Mouse (Mus musculus) limb, embryonic 14.5 days (tissue): ENCODE measurements at regions not wholly inside any gene's neighbourhood (a gene's known extent, or its start where the extent isn't known, plus 50 kb on each side); places are given as distances from the start of the nearest gene placed in this dataset.

Source experiments
- ATAC-seq: fragments of 200-750 bp; cut with Nextera tagmentation; 2 replicates; pipeline ENCODE4 v1.8.0; 2017; ENCODE audit warnings: low read depth, moderate number of reproducible peaks, moderate TSS enrichment; ENCODE audit not compliant: low FRiP score
- DNase-seq: peaks from one replicate; pipeline ENCODE4 v3.0.0-alpha.2; 2015; ENCODE audit warnings: low spot score
- H3K27ac ChIP-seq: fragments of 300-500 bp; sonication (generic); replicated peaks from 2 replicates; pipeline ENCODE4 v1.5.1; 2014; ENCODE audit warnings: low read depth, mild to moderate bottlenecking, low read length, moderate library complexity, mixed read lengths
- H3K27me3 ChIP-seq: fragments of 300-500 bp; sonication (generic); 2 replicates; pipeline ENCODE4 v1.6.1; 2014; ENCODE audit warnings: low read length, mixed read lengths; ENCODE audit not compliant: control insufficient read depth, insufficient read depth
- H3K36me3 ChIP-seq: fragments of 300-500 bp; sonication (generic); 2 replicates; pipeline ENCODE4 v1.6.1; 2014; ENCODE audit warnings: mild to moderate bottlenecking, low read length, moderate library complexity, mixed read lengths; ENCODE audit not compliant: control insufficient read depth, insufficient read depth
- H3K4me1 ChIP-seq: fragments of 300-500 bp; sonication (generic); 2 replicates; pipeline ENCODE4 v1.6.1; 2014; ENCODE audit warnings: antibody characterized with exemption, low read length, mixed read lengths; ENCODE audit not compliant: control insufficient read depth, insufficient read depth
- H3K4me2 ChIP-seq: fragments of 300-500 bp; sonication (generic); replicated peaks from 2 replicates; pipeline ENCODE4 v1.6.1; 2014; ENCODE audit warnings: low read depth, mild to moderate bottlenecking, low read length, moderate library complexity; ENCODE audit not compliant: severe bottlenecking
- H3K4me3 ChIP-seq: fragments of 300-500 bp; sonication (generic); replicated peaks from 2 replicates; pipeline ENCODE4 v1.5.1; 2014; ENCODE audit warnings: low read length
- H3K9ac ChIP-seq: fragments of 300-500 bp; sonication (generic); 2 replicates; pipeline ENCODE4 v1.6.1; 2014; ENCODE audit warnings: mild to moderate bottlenecking, low read depth, low read length, moderate library complexity; ENCODE audit not compliant: severe bottlenecking
- H3K9me3 ChIP-seq: fragments of 300-500 bp; sonication (generic); 2 replicates; pipeline ENCODE4 v1.6.1; 2016; ENCODE audit warnings: low read length; ENCODE audit not compliant: control insufficient read depth
- POLR2A ChIP-seq: fragments of 200-500 bp; IDR thresholded peaks from 2 replicates; pipeline ENCODE4 v1.8.0; 2012; ENCODE audit warnings: inconsistent platforms, mild to moderate bottlenecking, moderate library complexity, borderline replicate concordance; ENCODE audit not compliant: insufficient read depth, insufficient read length; ENCODE audit errors: extremely low read depth
- WGBS: fragments of 180-500 bp; shearing (Covaris S2); extraction: QIAGEN DNeasy Blood & Tissue Kit; methylation state at CpG from one replicate; pipeline ENCODE4 v1.1.7; 2014; 5-methylcytosine and 5-hydroxymethylcytosine counted together

GRCm38 (mm10) chr13:44504455-44504854, 224.8 kb upstream of the Jarid2 start:
- Histone ChIP-seq H3K4me1 (peaks cover 20% of the 10 kb centered on the region), H3K4me2 (no peak overlapping the region), H3K36me3 (no peaks in the 10 kb centered on the region), H3K9me3 (no peaks in the 10 kb centered on the region), H3K27me3 (no peaks in the 10 kb centered on the region), H3K4me3 (no peak overlapping the region), H3K9ac (no peak overlapping the region), H3K27ac (no peak overlapping the region)
- WGBS: 76% methylated on average over 6 of the region's 6 CpGs
- no peak for DNase-seq
- no peak for TF ChIP-seq POLR2A
- no peak for ATAC-seq

- Histone ChIP-seq H3K4me1 (peaks cover 14% of the 10 kb centered on the region), H3K4me2 (no peak overlapping the region), H3K9ac (no peak overlapping the region), H3K9me3 (no peaks in the 10 kb centered on the region), H3K36me3 (no peaks in the 10 kb centered on the region), H3K4me3 (no peak overlapping the region), H3K27me3 (no peaks in the 10 kb centered on the region), H3K27ac (no peak overlapping the region)
- no peak for TF ChIP-seq POLR2A
- DNase-seq (no peak), ATAC-seq (no peak)
- 43% methylated on average over 5 of the region's 5 CpGs for WGBS
These were observed 222.3 kb upstream of the Jarid2 start for GRCm38 (mm10) chr13:44506975-44507374.

GRCm38 (mm10) chr13:44509526-44510159, 219.6 kb upstream of the Jarid2 start:
- DNase-seq: no peak

GRCm38 (mm10) chr13:44513378-44514285, 215.6 kb upstream of the Jarid2 start:
- Histone ChIP-seq H3K4me1 (peaks cover 18% of the 10 kb centered on the region), H3K9me3 (no peaks in the 10 kb centered on the region), H3K27ac (no peak overlapping the region), H3K27me3 (no peaks in the 10 kb centered on the region), H3K4me2 (no peak overlapping the region), H3K4me3 (no peak overlapping the region), H3K36me3 (no peaks in the 10 kb centered on the region), H3K9ac (no peak overlapping the region)
- no peak for TF ChIP-seq POLR2A
- 45% methylated on average over 13 of the region's 13 CpGs for WGBS
- no peak for DNase-seq
- no peak for ATAC-seq

More at GRCm38 (mm10) chr13:44509526-44510159, 219.6 kb upstream of the Jarid2 start:
- no peaks in the 10 kb centered on the region for H3K27me3 ChIP-seq
- no peaks in the 10 kb centered on the region for H3K36me3 ChIP-seq
- peaks cover 5% of the 10 kb centered on the region; the same call in 1 of the 2 replicates for H3K4me1 ChIP-seq
- 31% methylated on average over 11 of the region's 11 CpGs for WGBS
- H3K9me3 ChIP-seq: no peaks in the 10 kb centered on the region
- no peak for TF ChIP-seq POLR2A
- H3K4me2 ChIP-seq: no peak overlapping the region
- no peak overlapping the region for H3K4me3 ChIP-seq
- H3K27ac ChIP-seq: no peak overlapping the region
- ATAC-seq: no peak
- H3K9ac ChIP-seq: no peak overlapping the region

GRCm38 (mm10) chr13:44514636-44515158, 214.6 kb upstream of the Jarid2 start:
- H3K9ac ChIP-seq: no peak overlapping the region
- no peak overlapping the region for H3K27ac ChIP-seq
- peaks cover 18% of the 10 kb centered on the region for H3K4me1 ChIP-seq
- no peak for TF ChIP-seq POLR2A
- no peaks in the 10 kb centered on the region for H3K9me3 ChIP-seq
- no peak overlapping the region for H3K4me3 ChIP-seq
- ATAC-seq: no peak
- H3K27me3 ChIP-seq: no peaks in the 10 kb centered on the region
- 44% methylated on average over 5 of the region's 5 CpGs for WGBS
- no peaks in the 10 kb centered on the region for H3K36me3 ChIP-seq
- H3K4me2 ChIP-seq: no peak overlapping the region
- DNase-seq: peak; percentile 65
